Mouse (Mus musculus): ENCODE measurements around the gene Mturn.
A peak's percentile ranks its signal among the peaks of the same experiment; 100 is the strongest.

Mturn gene

GRCm38 (mm10) chr6:54680891-54681745 lies at the start of gene Mturn:
Gene Mturn (plus strand): TSS chr6:54681624.
- ATAC-seq (ENCODE audit: low TSS enrichment): peak; percentile 84

- ATAC-seq (ENCODE audit: low TSS enrichment): no peak
These were observed 41.5 kb upstream of the Mturn start for GRCm38 (mm10) chr6:54639877-54640276.

- peak; percentile 89 for ATAC-seq (ENCODE audit: low TSS enrichment)
These were observed 39.5 kb upstream of the Mturn start for GRCm38 (mm10) chr6:54641953-54642352.

GRCm38 (mm10) chr6:54643181-54643580 lies 38.2 kb upstream of the Mturn start:
- no peak for ATAC-seq (ENCODE audit: low TSS enrichment)

GRCm38 (mm10) chr6:54655471-54656095 lies 25.8 kb upstream of the Mturn start:
- peak; percentile 72 for ATAC-seq (ENCODE audit: low TSS enrichment)

- no peak for ATAC-seq (ENCODE audit: low TSS enrichment)
These were observed 23.6 kb upstream of the Mturn start for GRCm38 (mm10) chr6:54657861-54658260.

- ATAC-seq (ENCODE audit: low TSS enrichment): no peak
These were observed 11.6 kb upstream of the Mturn start for GRCm38 (mm10) chr6:54669868-54670267.

- ATAC-seq (ENCODE audit: low TSS enrichment): no peak
These were observed 8.5 kb upstream of the Mturn start for GRCm38 (mm10) chr6:54672901-54673300.

GRCm38 (mm10) chr6:54679686-54680085 lies 1.7 kb upstream of the Mturn start:
- ATAC-seq (ENCODE audit: low TSS enrichment): no peak

- peak; percentile 49 for ATAC-seq (ENCODE audit: low TSS enrichment)
These were observed 463 bp downstream of the Mturn start for GRCm38 (mm10) chr6:54681746-54682428.

- ATAC-seq (ENCODE audit: low TSS enrichment): no peak
These were observed 2.7 kb downstream of the Mturn start for GRCm38 (mm10) chr6:54684085-54684484.

GRCm38 (mm10) chr6:54685103-54685502 lies 3.7 kb downstream of the Mturn start:
- ATAC-seq (ENCODE audit: low TSS enrichment): no peak

GRCm38 (mm10) chr6:54685716-54686395 lies 4.4 kb downstream of the Mturn start:
- no peak for ATAC-seq (ENCODE audit: low TSS enrichment)

GRCm38 (mm10) chr6:54686946-54687737 lies 5.7 kb downstream of the Mturn start:
- ATAC-seq (ENCODE audit: low TSS enrichment): no peak

GRCm38 (mm10) chr6:54688467-54689323 lies 7.3 kb downstream of the Mturn start:
- ATAC-seq (ENCODE audit: low TSS enrichment): no peak

GRCm38 (mm10) chr6:54689686-54690085 lies 8.3 kb downstream of the Mturn start:
- ATAC-seq (ENCODE audit: low TSS enrichment): no peak

GRCm38 (mm10) chr6:54690838-54691237 lies 9.4 kb downstream of the Mturn start:
- peak; percentile 60 for ATAC-seq (ENCODE audit: low TSS enrichment)

- ATAC-seq (ENCODE audit: low TSS enrichment): no peak
These were observed 10.1 kb downstream of the Mturn start for GRCm38 (mm10) chr6:54691368-54692116.

GRCm38 (mm10) chr6:54692201-54692600 lies 10.8 kb downstream of the Mturn start:
- ATAC-seq (ENCODE audit: low TSS enrichment): no peak

Data from frontal cortex, adult (tissue).